Mouse (Mus musculus): Measurements from ENCODE around the gene Lrrn3. TPM values are rescaled to one million over a fixed set of nuclear protein-coding genes. Genes with fewer than 3 reads are reported as not detected.

Gene Lrrn3
- total RNA-seq, 1 experiment from 2014 or later = 1.7 TPM

DNA sequence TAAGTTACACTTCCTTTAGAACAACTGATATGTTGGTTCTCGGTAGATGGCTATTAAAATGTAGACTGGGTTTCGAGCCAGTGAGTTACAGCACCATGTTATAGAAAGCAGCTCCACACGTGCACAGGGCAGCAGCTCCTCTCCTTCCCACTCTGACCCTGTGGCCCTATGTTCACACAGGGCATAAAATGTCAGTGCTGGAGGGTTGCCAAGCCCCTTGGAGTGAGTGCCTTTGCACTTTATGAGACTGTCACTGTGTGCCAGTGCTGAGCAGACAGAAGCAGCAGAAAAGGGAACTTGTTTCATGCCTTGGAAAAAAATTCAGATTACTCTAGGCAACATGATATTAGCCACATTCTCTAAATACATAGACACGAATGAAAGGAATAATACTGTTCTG is 47.8 kb downstream of the Lrrn3 start:
- no peak for ATAC-seq (replicated peaks; ENCODE audit: insufficient number of reproducible peaks, low FRiP score, low TSS enrichment, poor library complexity, severe bottlenecking)

DNA sequence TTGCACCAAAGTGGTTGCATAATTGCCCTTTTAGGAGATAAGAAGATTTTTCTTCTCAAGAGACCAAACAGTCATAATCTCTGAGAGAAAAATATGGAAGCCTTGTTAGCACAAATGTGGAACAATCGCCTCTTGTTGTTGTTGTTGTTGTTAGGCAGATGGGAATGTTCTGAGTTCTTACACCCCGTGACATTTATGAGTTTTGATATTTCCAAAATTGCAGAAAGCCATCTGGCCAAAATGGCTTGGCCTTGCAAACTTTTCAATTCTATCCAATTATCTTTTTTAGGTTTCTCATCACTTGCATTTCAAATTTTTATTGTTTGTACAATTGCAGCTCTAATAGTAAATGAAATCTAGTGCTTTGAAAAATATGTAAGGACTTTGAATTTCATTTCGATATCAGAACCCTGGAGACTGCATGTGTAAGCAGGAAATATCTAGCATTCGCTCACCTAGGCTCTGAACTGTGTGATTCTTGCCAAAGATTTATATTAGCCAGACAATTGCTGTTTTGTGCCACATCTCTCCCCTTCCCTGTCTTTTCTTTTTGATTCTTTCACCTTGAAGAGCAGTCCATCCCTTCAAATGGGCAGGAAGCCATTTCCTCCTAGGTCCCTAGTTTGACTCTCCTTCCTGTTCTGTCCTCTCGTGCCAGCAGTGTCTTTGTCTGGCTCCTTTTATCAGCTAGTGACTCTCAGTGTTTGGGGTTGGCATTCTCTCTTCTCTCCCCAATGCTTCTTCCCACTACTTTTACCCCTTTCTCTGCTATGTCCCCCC is 49.8 kb downstream of the Lrrn3 start:
- ATAC-seq (replicated peaks; ENCODE audit: insufficient number of reproducible peaks, low FRiP score, low TSS enrichment, poor library complexity, severe bottlenecking) = no peak

GRCm38 (mm10) chr12:41428806-41429205 is 57.4 kb downstream of the Lrrn3 start:
- no peak for ATAC-seq (replicated peaks; ENCODE audit: insufficient number of reproducible peaks, low FRiP score, low TSS enrichment, poor library complexity, severe bottlenecking)

- ATAC-seq (replicated peaks; ENCODE audit: insufficient number of reproducible peaks, low FRiP score, low TSS enrichment, poor library complexity, severe bottlenecking) = no peak
These were observed 58.8 kb downstream of the Lrrn3 start for GRCm38 (mm10) chr12:41427464-41427863.

DNA sequence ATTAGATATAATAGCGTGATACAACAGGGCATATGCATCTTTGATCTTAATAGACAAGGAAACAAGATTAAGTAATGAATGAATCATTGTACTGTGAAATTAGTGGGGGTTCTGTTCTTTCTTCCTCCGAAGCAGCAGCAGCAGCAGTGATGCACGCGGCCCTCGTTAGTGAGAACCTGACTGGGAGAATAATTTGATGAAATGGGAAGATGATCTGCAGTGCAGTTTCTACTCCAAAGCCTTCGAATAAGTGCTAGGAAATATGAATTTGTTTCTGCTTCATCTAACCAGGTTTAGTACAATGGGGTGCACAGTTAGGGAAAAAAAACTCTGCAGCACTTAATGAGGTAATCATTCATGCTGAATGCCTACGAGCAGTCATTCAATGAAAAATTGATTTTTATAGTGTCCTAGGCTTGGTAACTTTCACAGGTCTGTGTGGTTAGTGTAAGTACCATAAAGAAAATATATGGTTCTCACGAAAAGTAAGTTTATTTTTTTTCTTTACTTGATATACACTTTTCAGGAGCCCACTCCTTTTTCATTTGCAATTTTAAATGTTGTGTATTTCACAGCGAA is 61.0 kb downstream of the Lrrn3 start:
- no peak for ATAC-seq (replicated peaks; ENCODE audit: insufficient number of reproducible peaks, low FRiP score, low TSS enrichment, poor library complexity, severe bottlenecking)

DNA sequence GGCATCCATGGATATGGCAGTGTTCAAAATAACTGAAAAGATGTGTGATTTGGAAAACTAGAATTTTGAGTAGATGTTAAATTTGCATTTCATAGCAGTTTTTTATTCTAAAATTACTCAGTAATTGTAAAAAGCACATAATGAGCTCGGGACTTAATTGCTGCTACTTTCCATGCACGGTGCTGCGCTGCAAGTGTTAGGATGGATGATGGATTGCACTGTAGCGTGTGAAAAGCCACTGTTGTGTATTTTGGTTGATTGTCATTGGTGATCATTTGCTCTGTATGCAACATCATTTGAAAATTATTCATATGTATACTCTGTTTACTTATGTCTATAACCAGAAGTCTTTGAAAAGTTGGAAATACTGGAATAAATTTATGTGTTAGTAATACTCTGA is 68.3 kb downstream of the Lrrn3 start:
- no peak for ATAC-seq (replicated peaks; ENCODE audit: insufficient number of reproducible peaks, low FRiP score, low TSS enrichment, poor library complexity, severe bottlenecking)

DNA sequence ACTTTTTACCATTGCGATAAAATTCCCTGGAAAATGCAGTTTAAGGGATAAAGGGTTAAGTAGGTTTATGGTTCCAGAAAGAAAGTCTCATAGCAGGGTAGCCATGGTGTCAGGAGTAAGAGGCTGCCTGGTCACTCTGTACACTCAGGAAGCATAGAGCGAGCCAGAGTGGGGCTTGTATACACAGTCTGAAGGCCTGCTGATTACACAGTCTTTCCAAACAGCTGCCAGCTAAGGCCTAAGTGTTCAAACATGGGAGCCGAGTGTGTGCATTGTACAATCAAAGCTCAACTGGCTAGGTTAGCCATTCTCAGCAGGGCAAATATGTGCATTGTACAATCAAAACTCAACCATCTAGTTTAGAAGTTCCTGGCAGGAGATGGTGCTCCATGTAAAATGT is 69.1 kb downstream of the Lrrn3 start:
- no peak for ATAC-seq (replicated peaks; ENCODE audit: insufficient number of reproducible peaks, low FRiP score, low TSS enrichment, poor library complexity, severe bottlenecking)

- ATAC-seq (replicated peaks; ENCODE audit: insufficient number of reproducible peaks, low FRiP score, low TSS enrichment, poor library complexity, severe bottlenecking) = no peak
These were observed 69.6 kb downstream of the Lrrn3 start for GRCm38 (mm10) chr12:41416635-41417034.

DNA sequence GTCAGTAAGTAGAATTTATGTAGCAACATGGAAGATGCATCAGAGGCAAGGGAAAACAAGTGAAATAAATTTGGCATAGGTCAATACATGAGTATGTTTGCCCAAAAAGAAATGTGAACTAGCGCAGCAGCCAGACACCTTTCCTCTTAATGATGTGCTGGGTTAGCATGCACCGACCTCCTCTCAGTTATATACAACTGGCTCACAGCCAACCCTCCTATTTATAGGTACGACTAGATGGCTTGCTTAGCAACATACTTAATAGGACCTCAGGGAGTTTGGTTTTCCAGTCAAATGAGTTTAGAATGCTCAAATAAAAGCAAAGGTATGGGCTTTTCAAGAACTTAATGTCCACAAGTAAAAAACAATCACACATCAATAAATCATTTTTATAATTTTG is 76.8 kb downstream of the Lrrn3 start:
- ATAC-seq (replicated peaks; ENCODE audit: insufficient number of reproducible peaks, low FRiP score, low TSS enrichment, poor library complexity, severe bottlenecking) = no peak

- ATAC-seq (replicated peaks; ENCODE audit: insufficient number of reproducible peaks, low FRiP score, low TSS enrichment, poor library complexity, severe bottlenecking) = no peak
These were observed 84.3 kb downstream of the Lrrn3 start for GRCm38 (mm10) chr12:41401923-41402322.
